Mouse (Mus musculus) embryonic facial prominence, embryonic 13.5 days (tissue): ENCODE results near the gene Apoa5. TPM values are rescaled to one million over a fixed set of nuclear protein-coding genes. Genes with fewer than 3 reads are reported as not detected.

Source experiments
- ATAC-seq: fragments of 200-750 bp; cut with Nextera tagmentation; 2 replicates; pipeline ENCODE4 v1.8.0; 2017; ENCODE audit warnings: low read depth; ENCODE audit not compliant: insufficient number of reproducible peaks, insufficient read depth, low FRiP score, low TSS enrichment
- H3K27ac ChIP-seq: fragments of 300-500 bp; sonication (generic); 2 replicates; pipeline ENCODE4 v1.5.1; 2015; ENCODE audit warnings: moderate library complexity, mild to moderate bottlenecking, inconsistent platforms
- H3K27me3 ChIP-seq: fragments of 300-500 bp; sonication (generic); 2 replicates; pipeline ENCODE4 v1.6.1; 2015; ENCODE audit warnings: mild to moderate bottlenecking, inconsistent platforms
- H3K36me3 ChIP-seq: fragments of 300-500 bp; sonication (generic); 2 replicates; pipeline ENCODE4 v1.6.1; 2015; ENCODE audit warnings: mild to moderate bottlenecking, inconsistent platforms
- H3K4me1 ChIP-seq: fragments of 300-500 bp; sonication (generic); 2 replicates; pipeline ENCODE4 v1.6.1; 2015; ENCODE audit warnings: inconsistent platforms
- H3K4me2 ChIP-seq: fragments of 300-500 bp; sonication (generic); 2 replicates; pipeline ENCODE4 v1.6.1; 2015; ENCODE audit warnings: moderate library complexity, mild to moderate bottlenecking, inconsistent platforms
- H3K4me3 ChIP-seq: fragments of 300-500 bp; sonication (generic); 2 replicates; pipeline ENCODE4 v1.5.1; 2015; ENCODE audit warnings: mild to moderate bottlenecking, inconsistent platforms
- H3K9ac ChIP-seq: fragments of 300-500 bp; sonication (generic); 2 replicates; pipeline ENCODE4 v1.6.1; 2015; ENCODE audit warnings: mild to moderate bottlenecking, inconsistent platforms
- H3K9me3 ChIP-seq: fragments of 300-500 bp; sonication (generic); 2 replicates; pipeline ENCODE4 v1.6.1; 2016; ENCODE audit warnings: inconsistent platforms
- WGBS: fragments of 180-500 bp; shearing (Covaris S2); methylation state at CpG from one replicate; pipeline ENCODE4 v1.1.7; 2015; ENCODE audit warnings: mixed read lengths; 5-methylcytosine and 5-hydroxymethylcytosine counted together
- polyA plus RNA-seq: library from polyadenylated mRNA; unstranded; fragments of >200 nt; fragmentation: Nextera tagmentation; extraction: Ambion mirVana; gene quantifications from 2 replicates; pipeline ENCODE4 v1.2.1, GENCODE M21; 2015

Gene Apoa5
- polyA plus RNA-seq, 1 experiment from 2014 or later = not detected

DNA sequence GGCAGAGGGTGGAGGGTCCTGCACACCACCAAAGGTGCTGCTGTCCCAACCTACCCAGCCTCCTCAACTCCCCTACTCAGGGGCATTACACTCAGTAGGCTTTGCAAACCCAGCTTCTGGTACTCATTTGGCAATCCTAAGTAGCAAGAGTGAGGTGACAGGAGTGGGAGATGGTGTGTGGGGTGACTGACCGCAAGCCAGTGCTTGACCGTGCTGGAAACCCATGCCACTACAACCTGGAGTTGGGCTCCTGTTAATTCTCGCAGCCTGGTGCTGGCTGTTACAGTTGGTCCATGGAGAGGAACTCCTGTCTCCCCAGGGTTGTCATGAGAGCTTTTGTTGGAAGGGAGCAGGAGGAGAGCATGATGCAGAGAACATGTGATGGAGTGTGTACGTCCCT, 2.3 kb downstream of the Apoa5 start:
- Histone ChIP-seq H3K27ac (no peak overlapping the region), H3K4me3 (no peak overlapping the region), H3K36me3 (peaks cover 14% of the 10 kb centered on the region), H3K9ac (no peak overlapping the region), H3K4me1 (peaks cover 14% of the 10 kb centered on the region), H3K4me2 (no peak overlapping the region), H3K9me3 (no peaks in the 10 kb centered on the region), H3K27me3 (peaks cover 30% of the 10 kb centered on the region)
- ATAC-seq = no peak
- 94% methylated on average over 4 of the region's 4 CpGs for WGBS

DNA sequence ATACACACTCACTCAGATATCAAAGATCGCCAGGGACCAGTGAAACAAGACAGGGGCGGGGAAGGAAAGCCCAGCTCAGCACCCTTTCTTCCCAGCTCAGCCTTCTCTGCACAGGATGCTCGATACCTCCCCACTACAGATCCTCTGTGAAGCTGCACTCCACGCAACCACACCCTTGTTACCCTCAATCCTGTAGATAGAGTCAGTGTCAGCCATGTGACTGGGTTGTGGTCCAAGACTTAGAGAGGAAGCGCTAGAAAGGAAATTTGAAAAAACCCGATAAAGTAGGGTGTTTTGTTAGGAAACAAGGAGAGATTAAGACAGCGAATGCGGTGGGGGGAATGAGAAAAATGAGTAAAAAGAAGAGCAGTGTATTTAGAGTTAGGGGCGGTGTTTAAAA, 3.6 kb downstream of the Apoa5 start:
- Histone ChIP-seq H3K27me3 (peaks cover 30% of the 10 kb centered on the region), H3K4me2 (no peak overlapping the region), H3K36me3 (peaks cover 27% of the 10 kb centered on the region), H3K4me1 (peaks cover 14% of the 10 kb centered on the region), H3K9me3 (no peaks in the 10 kb centered on the region), H3K4me3 (0 out of 2 replicates have a peak overlapping the region, but pooled peaks have one; percentile 88), H3K9ac (no peak overlapping the region), H3K27ac (no peak overlapping the region)
- 85% methylated on average over 9 of the region's 9 CpGs for WGBS
- no peak for ATAC-seq

DNA sequence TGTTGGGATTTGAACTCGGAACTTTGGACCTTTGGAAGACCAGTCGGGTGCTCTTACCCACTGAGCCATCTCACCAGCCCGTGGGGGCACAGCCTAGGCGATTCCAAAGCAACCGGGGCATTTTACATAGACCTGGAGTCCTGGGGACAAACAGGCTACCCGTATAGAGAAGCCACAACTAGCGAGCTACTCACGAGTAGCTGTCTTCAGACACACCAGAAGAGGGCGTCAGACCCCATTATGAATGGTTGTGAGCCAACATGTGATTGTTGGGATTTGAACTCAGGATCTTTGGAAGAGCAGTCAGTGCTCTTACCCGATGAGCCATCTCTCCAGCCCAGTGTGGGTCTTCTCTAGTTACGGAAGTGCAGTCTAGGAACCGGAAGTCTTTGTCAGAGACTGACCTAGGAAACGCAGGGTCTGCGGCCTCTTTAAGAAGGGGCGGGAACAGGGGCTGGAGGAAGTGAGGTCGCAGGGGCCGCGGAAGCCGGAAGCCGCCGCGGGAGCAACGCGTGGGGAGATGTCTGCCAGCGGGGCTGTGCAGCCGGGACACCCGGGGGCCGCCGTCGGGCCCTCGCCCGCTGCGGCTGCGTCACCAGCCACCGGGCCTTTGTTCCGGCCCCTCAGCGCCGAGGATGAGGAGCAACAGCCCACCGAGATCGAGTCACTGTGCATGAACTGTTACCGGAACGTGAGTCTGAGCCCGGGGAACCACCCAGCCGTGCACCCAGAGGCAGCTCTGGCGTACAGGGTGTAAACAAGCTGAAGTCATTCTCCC, 4.4 kb downstream of the Apoa5 start, which contains the start of gene Zpr1:
Gene Zpr1, plus strand, starts transcription at position 388 of the 778 bp plus-strand sequence.
- Histone ChIP-seq H3K27ac (peak within 1 kb of the TSS; percentile 69), H3K9ac (peak within 1 kb of the TSS; percentile 83), H3K4me2 (peak within 1 kb of the TSS; percentile 91), H3K4me3 (peak within 1 kb of the TSS; percentile 88), H3K27me3 (peaks cover 30% of the 10 kb centered on the region), H3K9me3 (no peaks in the 10 kb centered on the region), H3K4me1 (peaks cover 14% of the 10 kb centered on the region), H3K36me3 (peaks cover 35% of the 10 kb centered on the region)
- 5% methylated on average over 45 of the region's 45 CpGs for WGBS
- ATAC-seq = peak; percentile 81

DNA sequence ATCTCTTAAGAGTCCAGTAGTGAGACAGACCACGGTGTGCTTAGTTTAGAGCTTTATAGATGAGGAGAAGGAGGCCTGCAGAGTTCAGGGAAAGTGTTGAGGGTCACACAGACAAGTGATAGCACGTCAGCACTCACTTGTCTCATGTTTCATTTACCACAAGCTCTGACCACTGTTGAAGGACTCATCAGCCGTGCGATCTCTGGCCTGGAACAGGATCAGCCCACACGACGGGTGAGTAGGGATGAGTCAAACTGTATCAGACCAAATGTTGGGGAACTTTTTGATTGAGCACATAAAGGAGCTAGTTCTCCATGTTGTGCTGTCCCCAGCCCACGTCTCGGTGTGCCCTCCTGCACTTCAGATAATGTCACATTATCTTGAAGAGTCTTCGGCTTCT, 6.1 kb downstream of the Apoa5 start:
- Histone ChIP-seq H3K9ac (no peak overlapping the region), H3K4me2 (no peak overlapping the region), H3K27me3 (peaks cover 21% of the 10 kb centered on the region), H3K4me3 (no peak overlapping the region), H3K9me3 (no peaks in the 10 kb centered on the region), H3K4me1 (peaks cover 14% of the 10 kb centered on the region), H3K36me3 (peaks cover 46% of the 10 kb centered on the region), H3K27ac (no peak overlapping the region)
- WGBS = 86% methylated on average over 9 of the region's 9 CpGs
- ATAC-seq = no peak

DNA sequence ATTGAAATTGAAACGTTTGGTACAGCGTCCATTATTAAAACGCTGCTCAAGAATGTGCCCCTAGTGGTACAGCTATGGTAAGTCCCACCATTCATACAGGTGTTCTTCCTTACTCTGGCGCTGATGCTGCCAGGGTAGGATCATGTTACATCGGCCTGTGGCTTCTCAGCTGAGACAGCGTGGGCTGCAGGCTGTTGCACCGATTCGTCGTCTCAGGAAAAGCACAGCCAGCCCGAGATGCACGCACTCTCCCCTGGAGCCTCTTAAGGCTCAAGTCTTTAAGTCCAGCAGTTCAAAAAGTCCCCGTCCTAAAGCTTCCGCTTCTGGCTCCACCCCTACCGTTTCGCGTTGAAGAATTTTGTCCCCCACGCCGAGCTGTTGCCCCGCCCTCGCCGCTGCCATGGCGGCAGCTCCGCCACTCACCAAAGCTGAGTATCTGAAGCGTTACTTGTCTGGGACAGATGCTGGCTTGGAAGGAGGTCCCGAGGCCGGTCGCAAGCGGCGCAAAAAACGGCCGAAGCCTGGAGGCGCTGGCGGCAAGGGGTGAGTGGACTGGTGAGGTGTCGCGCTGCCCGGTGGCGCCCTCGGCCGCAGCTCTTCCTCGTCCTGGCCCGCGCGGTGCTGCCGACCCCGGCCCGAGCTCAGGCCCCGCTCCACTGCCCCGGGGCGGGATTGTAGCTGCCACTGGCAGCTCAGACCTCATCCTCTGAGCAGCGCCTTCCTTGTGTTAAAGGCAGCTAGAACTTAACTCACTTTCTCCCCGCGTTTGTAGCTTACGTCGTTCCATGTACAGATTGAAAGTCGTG, 14.4 kb downstream of the Apoa5 start, which contains the start of gene Bud13:
Gene Bud13, plus strand, starts transcription at position 378 of the 806 bp plus-strand sequence.
- H3K4me3 ChIP-seq = peak within 1 kb of the TSS; percentile 97
- H3K27ac ChIP-seq = peak within 1 kb of the TSS; percentile 91
- under 1% methylated on average over 55 of the region's 55 CpGs for WGBS

DNA sequence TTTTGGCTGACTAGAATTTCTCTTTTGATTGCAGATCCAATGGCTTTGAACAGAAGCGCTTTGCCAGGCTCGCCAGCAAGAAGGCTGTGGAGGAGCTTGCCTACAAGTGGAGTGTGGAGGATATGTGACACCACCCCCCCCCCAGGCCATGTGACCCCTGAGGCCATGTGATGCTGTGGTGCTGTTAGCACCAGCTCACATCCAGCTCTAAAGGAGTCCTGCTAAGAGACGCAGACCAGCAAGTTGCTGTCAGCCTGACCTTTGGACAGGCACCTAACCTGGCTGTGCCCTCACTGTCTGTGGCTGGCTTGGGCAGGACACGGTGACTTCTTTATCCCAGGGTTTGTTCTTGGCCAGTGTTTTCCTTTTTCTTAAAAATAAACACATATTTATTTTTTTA, 29.9 kb downstream of the Apoa5 start:
- Histone ChIP-seq H3K36me3 (peaks cover 57% of the 10 kb centered on the region), H3K4me2 (no peak overlapping the region), H3K27me3 (no peaks in the 10 kb centered on the region), H3K9ac (no peak overlapping the region), H3K9me3 (no peaks in the 10 kb centered on the region), H3K4me1 (no peaks in the 10 kb centered on the region), H3K27ac (no peak overlapping the region), H3K4me3 (no peak overlapping the region)
- no peak for ATAC-seq
- 79% methylated on average over 4 of the region's 4 CpGs for WGBS

More for the DNA sequence above, 14.4 kb downstream of the Apoa5 start, which contains the start of gene Bud13:
- peak; percentile 85 for ATAC-seq
- Histone ChIP-seq H3K4me1 (peaks cover 8% of the 10 kb centered on the region), H3K9ac (peak within 1 kb of the TSS; percentile 96), H3K27me3 (no peaks in the 10 kb centered on the region), H3K9me3 (no peaks in the 10 kb centered on the region), H3K36me3 (peaks cover 57% of the 10 kb centered on the region), H3K4me2 (peak within 1 kb of the TSS; percentile 63)

DNA sequence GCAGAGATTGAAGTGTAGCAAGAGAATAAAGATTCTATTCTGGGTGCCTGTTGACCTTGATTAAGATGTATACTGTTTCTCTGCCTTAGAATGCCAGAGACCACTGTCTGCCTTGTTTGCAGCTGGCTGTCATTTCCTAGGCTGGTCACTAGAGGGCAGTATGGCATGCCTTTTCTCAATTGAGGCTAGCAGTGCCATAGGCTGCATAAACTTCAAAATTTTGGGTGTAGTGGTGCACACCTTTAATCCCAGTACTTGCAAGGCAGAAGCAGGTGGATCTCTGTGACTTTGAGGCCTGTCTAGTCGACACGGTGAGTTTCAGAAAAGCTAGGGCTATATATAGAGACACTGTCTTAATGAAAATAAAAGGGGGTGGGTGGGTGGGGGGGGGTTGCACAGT, 33.7 kb downstream of the Apoa5 start:
- WGBS = 13% methylated on average over 2 of the region's 2 CpGs
- H3K9me3 ChIP-seq = no peaks in the 10 kb centered on the region
- H3K4me3 ChIP-seq = no peak overlapping the region
- H3K4me2 ChIP-seq = no peak overlapping the region
- H3K27me3 ChIP-seq = no peaks in the 10 kb centered on the region; the same call in 1 of the 2 replicates
- no peak overlapping the region for H3K27ac ChIP-seq
- H3K9ac ChIP-seq = no peak overlapping the region
- ATAC-seq = no peak
- H3K4me1 ChIP-seq = no peaks in the 10 kb centered on the region
- H3K36me3 ChIP-seq = peaks cover 27% of the 10 kb centered on the region

DNA sequence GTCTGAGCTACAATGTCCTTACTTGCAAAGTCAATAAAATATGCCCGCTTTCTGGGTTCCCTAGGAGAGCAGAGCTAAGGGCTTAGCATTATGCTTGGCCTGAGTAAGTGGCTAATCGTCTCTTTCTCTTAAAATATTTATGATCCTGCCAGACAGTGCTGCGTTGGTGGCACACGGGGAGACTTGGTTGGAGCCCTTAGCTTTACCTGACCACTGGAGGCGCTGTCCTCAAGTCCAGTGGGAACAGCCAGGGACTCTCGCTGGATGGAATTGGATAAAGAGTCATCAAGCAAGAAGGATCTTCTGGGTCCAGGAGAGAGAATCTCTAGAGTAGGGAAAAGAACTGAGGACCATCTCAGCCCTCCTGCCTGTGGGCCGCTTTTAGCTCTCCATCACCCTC, 40.7 kb downstream of the Apoa5 start:
- Histone ChIP-seq H3K27me3 (no peaks in the 10 kb centered on the region; the same call in 1 of the 2 replicates), H3K36me3 (no peaks in the 10 kb centered on the region), H3K4me1 (peaks cover under 1% of the 10 kb centered on the region; the same call in 1 of the 2 replicates), H3K4me3 (no peak overlapping the region), H3K4me2 (no peak overlapping the region), H3K27ac (no peak overlapping the region), H3K9ac (no peak overlapping the region), H3K9me3 (no peaks in the 10 kb centered on the region)
- 11% methylated on average over 7 of the region's 7 CpGs for WGBS
- ATAC-seq = no peak

DNA sequence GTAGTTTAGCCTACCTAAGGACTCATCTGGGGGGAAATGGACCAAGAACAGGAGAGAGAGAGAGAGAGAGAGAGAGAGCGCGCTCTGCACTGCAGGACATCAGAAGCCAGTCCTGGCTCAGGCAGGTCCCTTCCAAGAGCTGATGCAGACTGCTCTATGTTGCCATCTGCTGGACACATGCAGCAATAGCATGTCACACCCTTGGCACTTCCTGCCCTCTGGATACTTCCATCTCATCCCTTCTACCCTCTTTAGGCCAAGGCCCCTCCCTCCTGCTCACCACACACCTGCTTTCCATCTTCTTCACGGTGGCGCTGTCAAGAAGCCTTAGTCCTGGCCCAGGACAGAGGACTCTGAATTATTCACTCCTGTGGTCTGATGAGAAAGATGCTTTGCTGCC, 46.1 kb downstream of the Apoa5 start:
- 9% methylated on average over 4 of the region's 4 CpGs for WGBS
- Histone ChIP-seq H3K4me3 (no peak overlapping the region), H3K27me3 (no peaks in the 10 kb centered on the region), H3K4me2 (no peak overlapping the region), H3K27ac (no peak overlapping the region), H3K9ac (peak overlapping the region; percentile 17; the same call in 1 of the 2 replicates), H3K4me1 (peaks cover 18% of the 10 kb centered on the region), H3K36me3 (no peaks in the 10 kb centered on the region), H3K9me3 (no peaks in the 10 kb centered on the region)
- ATAC-seq = no peak

DNA sequence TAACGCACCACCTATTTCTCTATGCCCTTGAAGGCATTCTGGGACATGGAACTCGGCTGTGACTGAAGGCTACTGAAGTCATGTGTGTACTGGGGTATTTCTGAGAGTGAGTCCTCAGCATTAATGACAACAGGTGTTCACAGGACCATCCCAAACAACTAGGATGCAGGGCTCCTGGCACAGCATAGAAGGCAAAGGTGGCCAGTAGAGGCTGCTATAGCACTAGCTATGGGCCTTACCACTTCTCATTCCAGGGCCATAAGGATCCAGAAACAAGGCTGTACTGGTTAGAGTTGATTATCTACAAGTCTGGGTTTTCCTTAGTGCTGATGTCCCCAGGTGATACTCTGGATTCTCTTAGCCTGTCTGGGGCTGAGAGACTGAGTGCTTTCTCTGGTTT, 46.5 kb downstream of the Apoa5 start:
- H3K27ac ChIP-seq = no peak overlapping the region
- ATAC-seq = no peak
- no peak overlapping the region for H3K4me2 ChIP-seq
- no peaks in the 10 kb centered on the region for H3K36me3 ChIP-seq
- H3K4me3 ChIP-seq = no peak overlapping the region
- H3K9me3 ChIP-seq = peaks cover 3% of the 10 kb centered on the region; the same call in 1 of the 2 replicates
- H3K4me1 ChIP-seq = peaks cover 18% of the 10 kb centered on the region
- H3K27me3 ChIP-seq = no peaks in the 10 kb centered on the region
- H3K9ac ChIP-seq = no peak overlapping the region
- WGBS = 47% methylated on average over 2 of the region's 2 CpGs

DNA sequence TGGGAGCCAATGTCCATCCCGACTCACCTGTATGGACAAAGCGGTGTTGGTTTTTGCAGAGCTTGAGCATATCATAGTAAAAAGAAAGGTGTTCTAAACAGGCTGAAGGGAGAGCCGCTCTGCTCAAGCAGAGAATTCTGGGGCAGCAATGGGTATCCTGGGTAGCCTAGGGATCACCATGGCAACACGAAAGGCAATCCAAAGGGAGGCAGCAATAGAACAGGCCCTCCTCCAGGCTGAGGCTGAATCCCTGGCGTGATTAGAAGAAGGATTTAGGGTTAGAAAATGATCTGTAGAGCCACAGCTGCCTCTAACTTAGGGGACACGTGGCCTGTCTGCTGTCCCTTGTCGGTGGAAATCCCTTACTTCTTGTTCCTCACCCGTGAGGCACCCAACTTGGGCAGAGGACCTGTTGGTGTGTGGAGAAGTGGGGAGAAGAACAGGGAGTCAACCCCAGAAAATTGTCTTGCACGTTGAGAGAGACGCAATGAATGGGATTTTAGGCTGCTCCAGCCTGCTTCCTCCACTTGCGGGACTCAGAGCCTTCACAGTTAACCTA, 47.5 kb downstream of the Apoa5 start:
- WGBS = 38% methylated on average over 11 of the region's 11 CpGs
- no peak overlapping the region for H3K4me3 ChIP-seq
- H3K9me3 ChIP-seq = peaks cover 5% of the 10 kb centered on the region; the same call in 1 of the 2 replicates
- no peak overlapping the region for H3K9ac ChIP-seq
- no peak for ATAC-seq
- H3K27me3 ChIP-seq = no peaks in the 10 kb centered on the region
- H3K36me3 ChIP-seq = no peaks in the 10 kb centered on the region
- no peak overlapping the region for H3K27ac ChIP-seq
- H3K4me1 ChIP-seq = peaks cover 18% of the 10 kb centered on the region
- H3K4me2 ChIP-seq = no peak overlapping the region
